Mouse (Mus musculus): Measurements from ENCODE around the gene Mier3.

GRCm38 (mm10) chr13:111655856-111656255, 24.9 kb upstream of the Mier3 start:
- TF ChIP-seq CTCF (IDR thresholded peaks at IDR 0.05; ENCODE audit: insufficient read depth, low read depth, low read length), result no peak
- TF ChIP-seq POLR2A (IDR thresholded peaks at IDR 0.05; ENCODE audit: insufficient read depth, low read depth, low read length), result no peak
